Mouse (Mus musculus): ENCODE measurements around the gene Olfm2.

The Olfm2 gene

DNA sequence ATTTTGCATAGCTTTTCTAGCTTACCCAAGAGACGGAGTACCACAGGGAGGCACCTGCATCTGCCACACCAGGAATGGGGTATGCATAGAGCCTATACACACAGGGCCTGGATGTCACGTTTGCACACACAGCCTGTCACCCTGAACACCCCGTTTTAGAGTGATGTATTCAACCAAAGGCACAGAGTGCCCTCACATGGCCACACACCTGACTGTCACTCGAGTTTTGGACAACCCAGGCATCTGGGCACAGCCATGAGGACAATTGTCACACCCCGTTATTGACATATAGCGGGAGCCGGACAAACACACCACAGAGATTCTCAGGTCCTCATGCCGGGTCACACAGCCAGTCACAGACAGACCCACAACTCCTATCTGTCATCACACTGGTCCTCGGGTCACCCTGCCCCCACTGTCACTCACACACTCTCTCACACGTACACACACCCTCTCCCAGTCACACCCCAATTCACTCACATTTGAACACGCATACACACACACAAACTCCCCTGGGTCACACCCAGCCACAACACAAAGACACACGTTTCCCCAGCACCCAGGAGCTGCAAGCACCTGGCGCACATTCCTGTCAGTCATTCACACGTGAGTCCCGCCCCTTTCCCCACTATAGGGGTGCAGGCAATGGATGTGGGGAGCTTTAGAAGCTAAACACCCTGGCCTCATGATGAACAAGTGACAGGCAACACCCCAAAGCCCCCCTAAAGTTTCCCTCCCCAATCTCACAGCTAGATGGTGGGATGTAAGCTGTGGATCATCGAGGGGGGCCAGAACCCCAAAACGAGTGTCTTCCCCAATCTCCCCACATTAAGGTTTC is 801 bp downstream of the Olfm2 start:
- DNase-seq (ENCODE audit: low spot score in 2 of 2): no peak

DNA sequence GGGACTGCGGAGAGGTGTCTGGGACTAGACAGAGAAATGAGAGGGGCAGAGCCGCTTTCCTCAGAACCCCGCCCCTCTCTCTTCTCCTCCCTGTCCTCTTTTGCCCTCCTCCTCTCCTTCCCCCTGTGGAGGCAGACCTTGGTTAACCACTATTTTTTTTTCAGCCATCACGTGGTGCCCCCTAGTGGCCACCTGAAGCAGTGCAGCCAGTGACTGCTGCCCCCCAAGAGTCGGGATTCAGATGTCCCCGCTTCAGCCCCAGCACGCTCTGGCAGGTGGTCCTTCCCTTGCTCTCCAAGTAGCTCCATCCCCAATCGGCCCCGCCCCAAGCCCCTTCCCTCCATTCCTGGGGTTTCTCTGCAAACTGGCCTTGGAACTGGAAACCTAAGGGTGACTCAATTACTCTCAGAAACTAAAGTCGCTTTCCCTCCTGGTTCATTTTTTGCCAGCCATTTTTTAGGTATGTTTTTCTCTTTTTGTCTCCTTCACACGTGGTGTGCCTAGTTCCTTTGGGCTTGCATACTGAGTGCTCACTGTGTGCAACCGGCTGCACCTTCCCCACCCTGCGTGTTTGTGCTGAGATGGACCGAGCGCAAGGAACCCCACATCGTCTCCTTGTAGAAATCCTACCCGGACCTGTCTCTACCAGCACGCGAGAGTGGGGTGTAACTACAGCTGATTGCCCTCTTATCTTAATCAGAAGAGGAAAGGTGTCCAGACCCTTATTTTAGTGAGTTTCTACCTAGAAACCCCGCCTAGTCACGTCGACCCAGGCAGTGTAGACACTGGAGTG is 2.0 kb downstream of the Olfm2 start:
- DNase-seq (ENCODE audit: low spot score in 2 of 2): no peak

- DNase-seq (ENCODE audit: low spot score in 2 of 2): peak; percentile 35 to 62
These were observed 5.7 kb downstream of the Olfm2 start for GRCm38 (mm10) chr9:20740407-20740806.

- no peak for DNase-seq (ENCODE audit: low spot score in 2 of 2)
These were observed 7.7 kb downstream of the Olfm2 start for GRCm38 (mm10) chr9:20738251-20738999.

GRCm38 (mm10) chr9:20737227-20737626 is 8.9 kb downstream of the Olfm2 start:
- DNase-seq (ENCODE audit: low spot score in 2 of 2): no peak

DNA sequence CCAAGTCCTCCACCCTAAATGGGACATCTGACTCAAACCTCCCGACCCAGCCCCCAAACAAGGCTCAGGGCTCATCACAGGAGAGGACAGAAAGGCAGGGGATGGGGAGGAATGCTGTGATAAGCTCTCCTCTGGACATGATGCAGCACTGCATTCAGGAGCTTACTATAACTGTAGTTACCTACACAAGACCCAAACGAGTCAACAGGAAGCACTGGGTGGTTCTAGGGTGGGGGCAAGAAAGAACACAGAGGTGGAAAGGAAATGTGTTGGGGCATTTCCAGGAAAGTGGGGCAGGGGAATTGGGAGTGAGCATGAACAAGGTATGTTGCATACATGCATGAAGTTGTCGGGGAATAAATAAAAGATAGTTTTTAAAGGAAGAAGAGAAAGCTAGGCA is 11.5 kb downstream of the Olfm2 start:
- DNase-seq (ENCODE audit: low spot score in 2 of 2): no peak

GRCm38 (mm10) chr9:20731797-20732196 is 14.4 kb downstream of the Olfm2 start:
- DNase-seq (ENCODE audit: low spot score in 2 of 2): no peak

DNA sequence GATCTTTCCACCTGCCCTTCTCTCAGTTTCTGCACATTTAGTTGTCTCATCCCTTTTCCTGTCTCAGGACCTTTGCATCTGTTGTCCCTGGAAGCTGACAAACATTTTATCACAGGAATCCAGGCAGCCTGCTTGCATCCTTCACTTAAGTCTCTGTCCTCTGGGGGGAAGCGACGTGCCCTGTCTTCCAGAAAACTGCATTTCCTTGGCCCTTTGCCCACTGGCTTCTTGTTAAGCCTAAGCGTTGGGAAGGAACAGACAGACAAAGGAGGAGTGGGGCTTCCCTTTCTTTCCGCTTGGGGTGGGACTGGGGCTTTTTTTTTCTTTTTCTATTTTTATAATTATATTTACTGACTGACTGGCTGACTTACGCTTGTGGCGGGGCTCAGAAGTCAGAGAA is 16.7 kb downstream of the Olfm2 start:
- no peak for DNase-seq (ENCODE audit: low spot score in 2 of 2)

DNA sequence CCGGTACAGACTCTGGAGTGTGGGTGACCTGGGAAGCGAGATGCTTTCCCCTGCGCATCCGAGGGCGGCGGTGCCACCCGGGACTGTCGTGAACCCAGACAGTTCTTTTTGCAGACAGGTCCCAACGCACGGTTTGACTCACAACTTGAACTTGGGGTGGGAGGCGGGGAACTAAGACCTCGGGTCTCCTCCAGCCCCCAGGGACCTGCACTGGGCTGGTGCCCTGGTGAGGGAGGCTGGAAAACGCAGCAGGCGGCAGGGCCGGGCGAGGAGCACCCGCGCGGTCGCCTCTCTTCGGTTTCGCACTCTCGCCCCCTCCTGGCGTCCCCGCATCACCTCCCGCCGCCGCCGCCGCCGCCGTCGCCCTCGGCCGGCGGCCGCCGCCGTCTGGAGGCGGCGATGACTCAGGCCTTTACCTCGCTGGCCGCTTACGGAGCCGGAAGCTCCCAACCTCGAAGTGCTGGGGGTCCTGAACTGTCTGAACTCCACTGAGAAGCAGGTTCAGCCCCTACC is 18.5 kb downstream of the Olfm2 start:
- peak in 1 of 2 experiments; percentile 20 for DNase-seq (ENCODE audit: low spot score in 2 of 2)

DNA sequence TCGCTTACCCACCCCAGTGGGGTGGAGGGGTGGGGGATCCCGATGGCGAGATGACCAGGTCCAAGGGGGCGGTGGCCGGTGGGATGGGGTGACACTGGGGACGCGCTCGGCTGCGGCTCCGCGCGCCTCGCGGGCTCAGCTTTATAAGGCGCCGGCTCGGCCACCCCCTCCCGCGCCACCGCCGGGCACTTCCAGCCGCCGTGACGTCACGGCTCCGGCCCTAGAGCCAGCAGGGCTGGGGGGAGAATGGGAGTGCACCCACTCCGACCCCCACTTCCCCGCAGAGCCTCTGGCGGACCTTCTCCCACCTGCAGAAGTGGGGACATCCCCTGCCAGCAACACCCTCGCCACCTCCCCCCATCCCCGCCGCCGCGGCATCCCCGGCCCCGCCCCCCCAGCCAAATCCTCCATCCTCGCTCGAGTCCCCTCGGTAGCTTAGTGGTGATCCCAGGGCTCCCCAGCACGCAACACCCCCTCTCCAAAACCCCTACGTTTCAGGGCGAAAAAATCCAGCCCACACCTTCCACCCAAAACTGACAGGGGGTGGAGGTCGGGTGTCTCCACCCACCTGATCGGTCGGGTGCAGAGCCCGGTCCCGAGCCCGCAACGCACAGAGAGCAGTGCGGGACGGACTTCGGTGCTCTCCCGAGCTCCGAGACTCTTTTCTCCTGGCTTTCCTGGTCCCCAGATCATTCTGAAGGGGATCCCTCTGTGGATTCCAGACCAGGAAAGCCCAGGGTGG is 19.1 kb downstream of the Olfm2 start:
- DNase-seq (ENCODE audit: low spot score in 2 of 2): no peak

DNA sequence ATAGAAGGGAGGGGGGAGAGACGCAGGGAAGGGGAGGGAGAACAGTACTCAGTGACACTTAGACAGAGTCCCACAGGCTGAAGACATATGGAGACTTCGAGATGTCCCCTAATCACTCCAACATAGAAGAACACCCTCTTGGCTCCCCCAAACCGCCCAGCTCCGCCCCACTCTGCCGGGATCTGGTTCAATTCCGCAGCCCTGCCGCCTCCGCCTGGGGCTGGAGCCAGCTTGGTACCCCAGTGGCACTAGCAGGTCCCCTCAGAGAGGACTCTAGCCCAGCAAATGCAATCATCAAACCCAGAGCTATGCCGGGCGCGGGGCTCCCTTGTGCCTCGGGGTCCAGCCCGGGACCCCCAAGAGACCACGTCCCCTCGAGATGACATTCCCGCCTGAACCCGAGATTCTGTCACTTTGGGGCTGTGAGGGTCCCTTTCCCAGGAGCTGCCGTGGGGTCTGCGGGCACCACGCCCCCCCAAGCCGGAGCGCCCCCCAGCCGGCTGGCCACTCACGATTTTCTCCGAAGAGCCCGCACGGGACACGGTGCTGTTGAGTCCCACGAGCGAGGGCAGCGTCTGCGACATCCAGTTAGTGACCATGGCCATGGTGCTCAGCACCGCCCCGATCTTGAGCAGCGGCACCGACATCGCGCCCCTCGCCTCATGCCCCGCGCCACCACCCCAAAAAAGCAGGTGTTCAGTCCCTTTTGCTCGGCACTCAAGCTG is 19.9 kb downstream of the Olfm2 start:
- no peak for DNase-seq (ENCODE audit: low spot score in 2 of 2)

- DNase-seq (ENCODE audit: low spot score in 2 of 2): no peak
These were observed 24.6 kb downstream of the Olfm2 start for GRCm38 (mm10) chr9:20721582-20721981.

GRCm38 (mm10) chr9:20715332-20715731 is 30.8 kb downstream of the Olfm2 start:
- no peak for DNase-seq (ENCODE audit: low spot score in 2 of 2)

- no peak for DNase-seq (ENCODE audit: low spot score in 2 of 2)
These were observed 32.6 kb downstream of the Olfm2 start for GRCm38 (mm10) chr9:20713478-20713987.

- no peak for DNase-seq (ENCODE audit: low spot score in 2 of 2)
These were observed 33.1 kb downstream of the Olfm2 start for GRCm38 (mm10) chr9:20712934-20713477.

- DNase-seq (ENCODE audit: low spot score in 2 of 2): no peak
These were observed 35.7 kb downstream of the Olfm2 start for GRCm38 (mm10) chr9:20710471-20710870.

GRCm38 (mm10) chr9:20705981-20706380 is 40.2 kb downstream of the Olfm2 start:
- no peak for DNase-seq (ENCODE audit: low spot score in 2 of 2)

DNA sequence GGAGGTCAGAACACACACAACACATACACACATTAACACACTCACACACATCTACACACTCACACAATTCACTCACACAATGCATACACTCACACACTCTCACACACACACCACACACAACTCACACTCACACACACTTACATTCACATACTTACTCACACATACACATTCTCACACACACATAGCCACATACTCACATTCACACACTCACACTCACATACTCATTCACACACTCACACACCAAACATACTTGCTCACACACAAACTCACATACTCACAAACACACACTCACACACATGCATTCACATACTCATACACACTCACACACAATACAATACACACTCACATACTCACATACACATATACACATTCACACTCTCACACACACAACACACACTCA is 40.7 kb downstream of the Olfm2 start:
- DNase-seq (ENCODE audit: low spot score in 2 of 2): no peak

GRCm38 (mm10) chr9:20703832-20704380 is 42.2 kb downstream of the Olfm2 start:
- DNase-seq (ENCODE audit: low spot score in 2 of 2): no peak

- DNase-seq (ENCODE audit: low spot score in 2 of 2): no peak
These were observed 48.7 kb downstream of the Olfm2 start for GRCm38 (mm10) chr9:20697466-20697865.

Data from spleen, postnatal 14 days (tissue).